Mouse (Mus musculus) lung, adult 2 months (tissue): ENCODE data around the gene Cyfip2. TPM values are rescaled to one million over a fixed set of nuclear protein-coding genes. Genes with fewer than 3 reads are reported as not detected.

Experiments used
- DNase-seq: peaks from one replicate; pipeline ENCODE4 v3.0.0; 2022
- H3K4me1 ChIP-seq: fragments of 200-500 bp; 2 replicates; pipeline ENCODE4 v1.6.1; 2011; ENCODE audit warnings: low read length; ENCODE audit not compliant: control insufficient read depth, insufficient read depth
- H3K4me3 ChIP-seq: fragments of 200-500 bp; replicated peaks from 2 replicates; pipeline ENCODE3; 2011; ENCODE audit warnings: low read depth, mild to moderate bottlenecking, control low read depth, low read length; ENCODE audit errors: extremely low read depth
- CTCF ChIP-seq: fragments of 200-500 bp; IDR thresholded peaks from 2 replicates; pipeline ENCODE4 v1.5.1; 2011; ENCODE audit warnings: mild to moderate bottlenecking, low read length, control low read depth; ENCODE audit not compliant: insufficient read depth
- POLR2A ChIP-seq: fragments of 200-500 bp; IDR thresholded peaks from 2 replicates; pipeline ENCODE4 v1.6.1; 2011; ENCODE audit warnings: low read depth, mild to moderate bottlenecking, control low read depth, low read length, borderline replicate concordance; ENCODE audit errors: extremely low read depth
- WGBS: fragments of 180-500 bp; shearing (Covaris S2); methylation state at CpG from one replicate; pipeline ENCODE4 v1.1.7; 2018; 5-methylcytosine and 5-hydroxymethylcytosine counted together
- polyA plus RNA-seq: library from polyadenylated mRNA; depleted of rRNA; stranded (reverse); fragments of >200 nt; gene quantifications from 2 replicates; pipeline ENCODE4 v1.2.3, GENCODE M21; 2012

Gene Cyfip2
- polyA plus RNA-seq, 1 experiment, result 9.3 TPM

DNA sequence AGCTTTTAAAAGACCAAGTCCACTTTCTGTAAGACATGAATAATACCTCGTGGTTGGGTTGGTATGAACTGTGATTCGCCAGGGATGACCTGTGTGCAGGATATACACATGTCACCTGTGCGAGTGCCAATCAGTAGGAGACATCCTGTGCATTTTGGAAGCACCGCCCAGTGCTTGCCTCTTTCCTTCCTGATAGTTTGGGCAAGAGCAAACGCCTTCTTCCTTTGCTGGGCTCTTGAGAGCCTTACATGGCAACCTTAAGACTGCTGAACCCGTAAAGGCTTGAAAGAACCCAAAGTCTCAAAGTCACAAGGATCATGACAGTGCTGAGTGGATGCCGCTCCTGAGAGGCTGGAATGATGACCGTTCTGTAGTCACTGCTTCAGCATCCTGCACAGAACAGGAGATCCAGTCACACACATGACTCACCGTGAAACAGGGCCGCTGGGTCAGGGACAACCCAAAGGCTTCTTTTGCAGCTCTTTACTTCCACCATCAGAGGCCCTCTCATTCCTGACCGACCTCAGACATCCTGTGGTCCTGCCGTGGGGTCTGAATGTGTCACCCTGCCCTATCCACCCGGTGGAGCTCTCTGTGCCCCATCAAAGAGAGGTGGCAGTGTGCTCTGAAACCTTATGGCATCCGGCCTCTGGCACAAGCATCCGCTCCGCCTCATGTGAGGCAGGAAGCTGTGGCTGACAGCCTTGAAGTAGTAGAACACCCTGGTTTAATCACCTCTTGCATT, 13.8 kb upstream of the Cyfip2 start:
- 76% methylated on average over 16 of the region's 16 CpGs for WGBS
- no peak overlapping the region for H3K4me3 ChIP-seq
- no peaks in the 10 kb centered on the region for H3K4me1 ChIP-seq
- TF ChIP-seq POLR2A, result no peak
- TF ChIP-seq CTCF, result no peak
- DNase-seq, result no peak

DNA sequence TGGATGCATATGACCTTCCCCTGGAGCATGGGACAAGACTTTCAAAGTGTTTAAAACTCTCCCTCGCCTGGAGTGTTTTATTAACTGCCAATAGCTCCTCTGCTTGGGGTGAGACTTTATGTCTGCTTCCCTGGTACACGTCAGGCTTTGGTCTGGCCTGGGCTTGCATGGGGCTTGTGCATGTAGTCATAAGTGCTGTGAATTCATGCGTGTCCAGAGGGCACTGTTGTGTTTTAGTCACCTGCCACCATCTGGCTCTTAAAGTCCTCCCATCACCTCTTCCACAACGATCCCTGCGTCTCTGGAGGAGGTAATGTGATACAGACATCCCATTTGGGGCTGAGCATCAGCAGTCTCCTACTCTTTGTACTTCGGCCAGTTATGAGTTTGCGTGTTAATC, 8.9 kb upstream of the Cyfip2 start:
- TF ChIP-seq POLR2A (no peak), CTCF (no peak)
- no peak overlapping the region for H3K4me3 ChIP-seq
- no peaks in the 10 kb centered on the region for H3K4me1 ChIP-seq
- WGBS, result 68% methylated on average over 7 of the region's 7 CpGs
- no peak for DNase-seq

DNA sequence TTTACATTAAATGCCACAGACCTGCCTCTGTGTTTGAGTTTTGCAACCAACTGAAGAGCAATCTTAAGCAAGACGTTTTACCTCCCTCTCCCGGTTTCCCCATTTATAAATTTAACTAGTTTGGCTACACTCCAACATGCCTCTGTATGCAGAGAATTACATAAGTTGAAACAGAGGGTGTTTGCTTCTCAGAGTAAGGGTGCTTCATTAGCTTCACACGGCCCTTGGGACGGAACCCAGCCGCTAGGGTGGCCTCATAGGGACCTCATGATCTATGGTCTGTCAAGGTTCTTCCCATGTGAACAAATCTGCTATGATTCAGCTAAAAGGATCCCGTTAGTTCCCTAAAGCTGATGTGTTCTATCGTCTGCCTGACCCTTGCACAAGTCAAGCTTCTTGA, 1.9 kb upstream of the Cyfip2 start:
- H3K4me1 ChIP-seq, result peaks cover 4% of the 10 kb centered on the region; the same call in 1 of the 2 replicates
- TF ChIP-seq POLR2A (no peak), CTCF (no peak)
- no peak for DNase-seq
- WGBS, result 28% methylated on average over 7 of the region's 7 CpGs
- H3K4me3 ChIP-seq, result no peak overlapping the region

DNA sequence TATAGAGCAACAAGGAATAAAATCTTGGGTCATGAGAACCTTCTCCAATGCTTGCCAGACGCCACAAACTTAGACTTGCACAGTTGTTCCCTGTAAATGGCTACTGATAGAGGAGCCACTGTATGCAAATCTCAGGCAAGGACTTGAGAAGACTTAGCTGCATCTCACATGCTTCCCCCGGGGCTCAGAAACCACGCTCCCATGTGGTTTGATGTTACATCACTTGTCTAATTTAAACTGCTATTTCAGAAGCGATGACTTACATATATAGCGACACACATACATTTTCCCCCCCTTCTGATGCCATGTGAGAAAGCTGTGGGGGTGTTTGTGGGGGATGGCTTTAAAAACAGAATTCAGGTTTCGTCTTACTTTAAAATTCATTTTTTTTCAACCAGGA, 1.2 kb upstream of the Cyfip2 start:
- TF ChIP-seq CTCF (no peak), POLR2A (no peak)
- Histone ChIP-seq H3K4me3 (no peak overlapping the region), H3K4me1 (peaks cover 4% of the 10 kb centered on the region; the same call in 1 of the 2 replicates)
- whole genome bisulfite sequencing, result 59% methylated on average over 6 of the region's 6 CpGs
- DNase-seq, result no peak

DNA sequence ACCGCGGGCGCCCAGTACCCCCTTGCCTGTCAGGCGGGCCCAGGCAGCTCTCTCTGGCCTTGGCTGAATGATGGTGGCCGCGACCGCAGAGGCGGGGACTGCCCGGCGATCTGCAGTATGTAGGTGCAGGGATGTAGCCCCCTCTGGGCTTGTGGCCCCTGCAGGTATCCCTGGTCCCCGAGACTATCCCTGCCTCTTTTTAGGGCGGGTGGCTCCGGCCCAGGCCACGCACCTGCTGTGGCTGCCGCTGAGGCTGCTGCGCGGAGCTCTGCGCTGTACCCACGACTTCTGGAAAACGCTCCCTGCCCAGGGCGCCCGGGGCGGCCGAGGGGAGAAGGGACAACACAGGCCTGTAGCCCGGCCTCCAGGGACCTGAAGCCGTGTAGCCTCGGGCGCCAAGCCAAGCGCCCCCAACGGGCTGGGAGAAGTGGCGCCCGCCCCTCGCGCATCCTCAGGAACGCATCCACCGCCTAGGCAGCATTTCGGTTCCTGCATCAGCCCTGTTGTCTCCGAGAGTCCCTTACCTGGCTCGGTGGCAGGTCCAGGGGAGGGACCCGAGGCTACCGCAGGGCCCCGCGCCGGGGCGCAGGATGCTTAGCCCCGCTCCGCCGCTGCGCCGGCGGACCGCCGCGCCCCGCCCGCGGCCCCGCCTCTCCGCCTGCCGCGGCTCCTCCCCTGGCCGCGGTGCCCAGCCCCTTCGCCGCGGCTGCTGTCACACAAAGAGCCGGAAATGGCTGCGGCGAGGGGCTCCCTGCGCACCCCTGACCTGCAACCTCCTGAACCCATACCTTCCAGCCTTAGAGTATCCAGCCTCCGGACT, 746 bp downstream of the Cyfip2 start:
- Histone ChIP-seq H3K4me3 (peak overlapping the region; percentile 77), H3K4me1 (peaks cover 4% of the 10 kb centered on the region; the same call in 1 of the 2 replicates)
- under 1% methylated on average over 69 of the region's 71 CpGs for WGBS
- peak; percentile 47 for DNase-seq
- TF ChIP-seq POLR2A, result 0 out of 2 replicates have a peak, but pooled peaks have one; percentile 8
- TF ChIP-seq CTCF, result no peak

DNA sequence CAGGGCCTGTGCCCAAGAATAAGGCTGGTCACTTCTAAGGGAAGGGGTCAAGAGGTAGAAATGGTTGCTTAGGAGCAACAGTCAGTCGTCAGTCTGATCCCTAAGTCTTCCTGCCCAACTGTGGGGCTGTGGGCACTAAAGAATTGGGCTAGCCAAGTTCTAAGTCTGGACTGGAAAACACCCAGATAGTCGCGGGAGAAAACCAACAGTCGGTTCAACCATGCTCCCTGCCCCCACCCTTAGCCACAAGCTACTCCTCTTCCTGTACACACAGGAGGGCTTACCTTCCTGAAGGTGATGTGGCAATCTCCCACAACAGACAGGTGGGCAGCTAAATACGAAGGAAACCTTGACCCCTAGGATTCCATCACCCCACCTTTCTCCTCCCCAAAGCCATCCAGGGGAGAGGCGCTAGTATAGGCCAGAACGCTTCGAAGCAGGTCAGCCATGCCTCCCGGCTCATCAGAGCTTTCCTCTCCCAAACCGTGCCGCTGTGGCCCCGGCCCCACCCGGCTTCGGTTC, 1.4 kb downstream of the Cyfip2 start:
- H3K4me1 ChIP-seq, result peaks cover 4% of the 10 kb centered on the region; the same call in 1 of the 2 replicates
- no peak for TF ChIP-seq CTCF
- no peak for TF ChIP-seq POLR2A
- DNase-seq, result no peak
- 20% methylated on average over 14 of the region's 14 CpGs for WGBS
- H3K4me3 ChIP-seq, result peak overlapping the region; percentile 77

DNA sequence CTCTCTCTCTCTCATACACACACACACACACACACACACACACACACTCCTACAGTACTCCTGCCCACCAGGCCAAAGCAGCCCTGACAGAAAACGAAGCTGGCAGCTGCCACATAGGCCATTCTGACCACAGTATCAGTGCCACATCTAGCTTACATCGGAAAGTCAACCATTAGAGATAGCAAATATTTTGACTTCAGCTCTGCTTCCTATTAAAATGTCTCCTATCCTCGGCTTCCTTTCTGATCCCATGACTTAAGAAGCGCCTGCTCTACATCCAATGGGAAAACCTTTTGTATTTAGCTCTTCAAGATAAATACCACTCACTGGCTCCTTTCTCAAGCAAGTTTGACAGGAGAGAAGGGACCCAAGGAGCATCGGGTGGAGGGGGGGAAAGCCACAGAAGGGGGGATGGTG, 2.0 kb downstream of the Cyfip2 start:
- Histone ChIP-seq H3K4me3 (no peak overlapping the region), H3K4me1 (peaks cover 4% of the 10 kb centered on the region; the same call in 1 of the 2 replicates)
- WGBS, result 68% methylated on average over 5 of the region's 5 CpGs
- no peak for DNase-seq
- TF ChIP-seq POLR2A, result no peak
- TF ChIP-seq CTCF, result no peak

DNA sequence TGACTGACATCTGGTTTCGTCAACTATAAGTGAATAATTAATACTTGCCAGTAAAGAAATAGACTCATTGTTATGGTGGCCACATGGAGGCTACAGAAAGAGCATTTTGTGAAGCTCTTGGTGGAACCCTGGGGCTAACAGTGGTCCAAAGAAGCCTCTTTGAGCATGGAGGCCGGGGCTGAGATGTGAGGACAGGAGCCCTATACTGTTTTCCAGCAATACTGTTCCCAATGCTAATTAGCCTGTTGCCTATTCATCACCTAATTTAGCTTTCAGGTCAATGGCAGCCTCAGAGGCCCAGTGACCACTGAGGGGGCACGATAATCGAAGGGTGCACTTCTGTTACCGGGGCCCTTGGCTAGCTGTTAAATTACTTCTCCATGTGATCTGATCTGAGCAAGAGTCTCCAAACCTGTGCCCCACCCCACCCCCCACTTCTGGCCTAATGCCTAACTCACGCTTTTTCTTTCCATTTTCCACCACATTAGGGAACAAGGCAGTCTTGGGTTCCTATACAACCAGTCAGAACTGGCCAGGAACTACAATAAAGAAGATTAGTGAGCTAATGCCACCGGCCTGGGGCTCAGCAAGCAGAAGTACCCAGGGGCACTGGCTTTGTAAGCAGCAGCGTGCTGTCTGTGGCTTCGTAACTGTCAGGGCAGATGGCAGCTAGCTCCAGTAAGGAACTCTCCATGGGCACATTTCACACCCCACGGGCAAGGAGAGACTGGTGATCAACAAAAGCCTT, 2.7 kb downstream of the Cyfip2 start:
- Histone ChIP-seq H3K4me1 (peaks cover 4% of the 10 kb centered on the region; the same call in 1 of the 2 replicates), H3K4me3 (no peak overlapping the region)
- no peak for DNase-seq
- 76% methylated on average over 10 of the region's 10 CpGs for whole genome bisulfite sequencing
- no peak for TF ChIP-seq POLR2A
- TF ChIP-seq CTCF, result no peak

DNA sequence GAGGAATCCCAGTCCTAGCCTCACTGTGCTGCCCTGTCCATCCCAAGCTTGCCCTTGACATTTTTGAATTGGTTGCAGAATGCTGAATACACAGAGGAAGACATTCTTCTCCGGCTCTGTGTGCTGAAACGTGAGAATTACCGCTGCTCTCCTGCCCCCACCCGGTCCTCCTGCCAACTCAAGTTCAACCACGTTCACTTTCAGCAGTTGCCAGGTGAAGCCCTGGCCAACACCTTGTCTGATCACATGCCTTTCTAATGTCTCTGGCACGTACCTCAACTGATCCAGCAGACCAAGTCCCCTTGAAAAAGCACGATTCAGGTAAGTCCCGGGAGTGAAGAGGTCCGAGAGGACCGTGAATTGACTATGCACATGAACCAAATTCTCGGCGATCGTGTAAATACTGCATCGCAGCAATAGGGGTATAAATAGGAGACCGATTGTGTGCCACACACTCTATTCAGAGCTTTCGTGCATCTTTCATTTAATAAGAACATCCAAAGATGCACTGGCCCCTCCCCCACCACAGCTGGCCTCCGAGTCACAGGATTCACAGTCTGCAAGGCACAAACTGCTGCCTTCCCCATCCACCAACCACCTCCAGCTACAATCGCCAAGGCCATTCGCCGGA, 3.4 kb downstream of the Cyfip2 start:
- 68% methylated on average over 20 of the region's 20 CpGs for WGBS
- DNase-seq, result no peak
- Histone ChIP-seq H3K4me1 (peaks cover 4% of the 10 kb centered on the region; the same call in 1 of the 2 replicates), H3K4me3 (no peak overlapping the region)
- TF ChIP-seq CTCF (no peak), POLR2A (no peak)
